Mouse (Mus musculus): ENCODE measurements at regions not wholly inside any gene's neighbourhood (a gene's known extent, or its start where the extent isn't known, plus 50 kb on each side); places are given as distances from the start of the nearest gene placed in this dataset.

GRCm38 (mm10) chr8:109012655-109013054 is 481.2 kb upstream of the Pmfbp1 start:
- DNase-seq (ENCODE audit: low spot score in 2 of 2) = no peak

GRCm38 (mm10) chr8:109013577-109013976 is 480.2 kb upstream of the Pmfbp1 start:
- no peak for DNase-seq (ENCODE audit: low spot score in 2 of 2)

DNA sequence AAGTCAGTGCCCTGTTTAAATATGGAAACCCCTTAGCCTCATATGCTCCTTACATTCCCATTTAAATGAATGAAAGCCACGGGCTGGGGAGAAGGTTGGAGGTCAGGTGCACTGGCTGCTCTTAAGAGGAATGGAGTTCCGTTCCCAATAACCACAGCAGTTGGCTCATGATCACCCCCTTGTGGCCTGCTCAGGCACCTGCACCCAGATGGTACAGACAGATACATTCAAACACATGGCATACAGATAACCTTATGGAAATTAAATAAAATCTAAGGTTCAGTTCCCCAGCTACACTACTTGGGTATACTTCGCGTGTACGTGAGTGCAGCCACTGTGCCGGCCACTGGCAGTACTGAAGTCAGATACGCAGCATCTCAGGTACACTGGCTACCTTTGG is 479.1 kb upstream of the Pmfbp1 start:
- DNase-seq (ENCODE audit: low spot score in 2 of 2) = peak; percentile 7 to 10

DNA sequence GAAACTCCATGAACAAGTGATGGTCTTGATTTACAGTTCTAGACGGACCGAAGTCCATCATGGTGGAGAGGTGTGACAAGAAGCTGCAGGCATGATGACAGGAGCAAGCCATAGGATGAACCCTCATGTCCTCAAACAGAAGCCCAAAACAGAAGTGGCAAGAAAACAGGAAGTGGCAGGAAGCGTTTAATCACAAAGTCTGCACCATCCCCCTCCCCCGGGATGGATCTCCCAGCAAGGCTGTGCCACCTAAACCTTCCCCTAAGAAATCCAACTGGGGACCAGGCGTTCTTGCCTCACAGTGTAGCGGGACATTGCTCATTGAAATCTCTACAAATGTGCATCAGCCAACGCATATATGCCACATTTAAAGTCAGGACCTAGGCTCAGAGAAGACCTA is 474.3 kb upstream of the Pmfbp1 start:
- DNase-seq (ENCODE audit: low spot score in 2 of 2) = no peak

DNA sequence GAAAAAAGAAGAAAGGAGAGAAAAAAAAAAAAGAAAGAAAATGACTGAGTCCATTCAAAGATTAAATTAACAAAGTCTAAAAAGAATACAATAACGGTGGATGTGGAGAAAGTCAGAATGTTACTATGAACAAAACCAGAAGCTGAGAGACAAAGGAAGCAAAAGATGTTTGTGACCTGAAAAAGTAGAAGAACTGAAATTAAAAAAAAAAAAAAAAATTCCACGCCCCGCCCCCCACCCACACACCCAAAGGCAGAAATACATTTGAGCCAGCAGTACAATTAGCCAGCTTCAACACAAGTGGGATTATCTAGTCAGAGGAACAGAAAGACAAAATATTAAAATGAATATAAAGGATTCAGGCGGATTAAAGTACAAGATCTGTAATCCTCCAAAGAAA is 473.7 kb upstream of the Pmfbp1 start:
- no peak for DNase-seq (ENCODE audit: low spot score in 2 of 2)

DNA sequence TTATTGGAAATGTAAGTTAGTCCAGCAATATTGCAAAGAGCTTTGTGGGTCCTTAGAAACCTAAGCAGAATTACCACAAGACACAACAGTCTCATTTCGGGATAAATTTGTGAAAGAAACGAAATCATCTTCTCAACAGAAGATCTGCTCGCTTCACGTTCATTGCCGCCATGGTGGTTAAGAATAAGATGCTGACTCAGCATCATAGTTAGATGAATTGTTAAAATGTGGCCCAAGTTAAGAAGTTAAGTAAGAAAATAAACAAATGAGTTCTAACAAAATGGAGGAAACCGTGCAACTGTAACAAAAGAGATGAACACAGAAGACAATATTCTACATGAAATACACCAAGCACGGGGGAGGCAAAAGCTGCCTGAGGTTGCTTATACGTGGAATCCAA is 465.9 kb upstream of the Pmfbp1 start:
- DNase-seq (ENCODE audit: low spot score in 2 of 2) = no peak

DNA sequence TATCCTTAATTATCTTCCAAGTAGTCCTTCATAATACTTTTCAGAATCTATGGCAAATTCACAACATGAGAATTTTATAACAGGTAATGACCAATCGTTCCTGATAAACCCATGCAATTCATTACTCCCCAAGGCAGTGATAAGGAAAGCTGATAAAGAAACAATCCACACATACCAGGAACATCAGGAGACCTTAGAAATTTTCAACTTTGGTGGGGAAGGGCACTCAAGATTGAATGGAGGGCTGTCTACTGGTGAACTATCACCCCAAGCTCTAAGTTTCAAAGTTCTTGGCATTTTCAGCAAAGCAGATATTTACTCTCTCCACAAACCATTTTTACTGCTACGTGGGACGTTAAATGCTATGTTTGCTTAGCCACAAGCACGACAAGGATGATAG is 440.2 kb upstream of the Pmfbp1 start:
- no peak for DNase-seq (ENCODE audit: low spot score in 2 of 2)

DNA sequence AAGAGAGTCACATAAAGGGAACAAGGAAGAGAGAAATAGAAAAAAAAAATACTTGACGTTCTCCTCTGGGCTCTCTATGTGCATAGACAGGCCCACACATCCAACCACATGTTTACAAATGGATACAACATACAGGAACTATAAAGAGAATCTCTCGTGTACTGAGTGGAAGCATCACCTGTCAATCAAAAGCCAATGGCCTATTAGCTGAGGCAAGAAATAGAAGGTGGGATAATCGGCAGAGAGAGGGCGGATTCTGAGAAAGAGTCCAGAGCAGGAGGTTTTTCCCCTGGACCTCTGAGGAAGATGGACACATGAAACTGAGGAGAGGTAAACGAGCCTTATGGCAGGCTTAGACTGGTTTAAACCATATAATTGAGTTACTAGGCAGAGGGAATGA is 434.7 kb upstream of the Pmfbp1 start:
- no peak for DNase-seq (ENCODE audit: low spot score in 2 of 2)

DNA sequence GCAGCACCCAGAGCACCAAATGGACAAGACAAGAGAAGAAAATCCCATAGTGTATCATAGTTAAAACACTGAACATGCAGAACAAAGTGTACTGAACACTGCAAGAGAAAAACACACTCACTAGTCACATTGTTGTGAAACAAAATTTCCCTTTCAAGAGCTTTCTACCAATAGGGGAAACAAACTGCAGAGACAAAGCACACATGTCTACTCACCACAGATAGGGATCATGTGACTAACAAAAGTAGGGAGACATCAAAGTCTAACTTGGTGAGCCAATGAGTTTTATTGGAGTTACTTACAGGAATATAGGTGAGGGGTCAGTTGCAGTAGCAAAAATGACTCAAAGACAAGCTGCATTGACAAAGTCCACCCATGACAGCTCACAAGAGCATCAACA is 431.5 kb upstream of the Pmfbp1 start:
- DNase-seq (ENCODE audit: low spot score in 2 of 2) = no peak

DNA sequence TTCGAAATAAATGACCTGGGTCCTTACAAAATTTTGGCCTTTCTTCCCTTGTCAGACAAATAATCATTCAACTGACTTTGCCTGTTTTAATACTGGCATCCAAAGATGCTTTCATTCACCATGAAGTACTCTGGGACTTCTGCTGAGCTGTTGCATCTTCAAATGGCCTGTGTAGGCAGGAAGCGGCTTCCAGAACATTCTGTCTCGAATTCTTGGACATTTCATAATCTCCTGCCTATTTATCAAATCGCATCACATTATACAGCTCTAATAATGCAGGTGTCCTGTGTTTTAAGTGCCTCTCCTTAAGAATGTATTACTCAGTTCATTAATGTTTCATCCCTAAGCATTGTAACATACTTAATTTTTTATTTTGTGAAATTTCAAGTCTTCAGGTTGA is 420.1 kb upstream of the Pmfbp1 start:
- no peak for DNase-seq (ENCODE audit: low spot score in 2 of 2)

- no peak for DNase-seq (ENCODE audit: low spot score in 2 of 2)
These were observed 418.8 kb upstream of the Pmfbp1 start for GRCm38 (mm10) chr8:109075006-109075405.

DNA sequence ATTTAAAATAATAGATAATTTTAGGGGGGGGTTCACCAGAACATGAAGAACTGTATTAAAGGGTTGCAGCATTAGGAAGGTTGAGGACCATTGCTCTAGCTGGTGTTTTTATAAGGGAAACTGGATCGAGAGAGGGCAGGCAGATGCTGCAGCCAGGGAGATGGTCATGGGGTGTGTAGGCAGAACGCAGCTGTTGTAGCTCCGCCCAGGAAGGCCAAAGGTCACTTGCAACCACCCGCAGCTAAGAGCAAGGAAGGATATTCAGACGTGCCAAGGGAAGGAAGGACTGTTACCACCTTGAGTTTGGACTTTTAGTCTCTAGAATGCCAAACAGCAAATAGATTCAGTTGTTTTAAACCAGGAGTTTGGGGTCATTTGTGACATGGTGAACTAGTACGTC is 414.6 kb upstream of the Pmfbp1 start:
- no peak for DNase-seq (ENCODE audit: low spot score in 2 of 2)

- DNase-seq (ENCODE audit: low spot score in 2 of 2) = no peak
These were observed 412.5 kb upstream of the Pmfbp1 start for GRCm38 (mm10) chr8:109081295-109081694.

DNA sequence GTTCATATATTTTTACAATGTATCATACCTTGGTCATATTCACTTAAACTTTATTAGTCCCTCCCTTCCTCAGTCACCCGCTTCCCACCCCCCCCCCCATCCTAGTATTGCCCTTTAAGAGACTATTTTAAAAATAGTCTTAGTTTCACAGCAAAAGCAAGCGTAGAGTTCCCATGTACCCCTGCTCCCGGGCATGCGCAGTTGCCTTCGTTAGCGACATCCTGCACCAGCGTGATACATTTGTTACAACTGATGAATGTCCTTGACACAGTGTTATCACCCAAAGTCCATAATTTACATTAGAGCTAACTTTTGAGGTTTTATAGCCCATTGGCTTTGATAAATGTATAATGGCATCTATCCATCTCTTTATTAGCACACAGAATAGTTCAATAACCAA is 408.7 kb upstream of the Pmfbp1 start:
- DNase-seq (ENCODE audit: low spot score in 2 of 2) = no peak

DNA sequence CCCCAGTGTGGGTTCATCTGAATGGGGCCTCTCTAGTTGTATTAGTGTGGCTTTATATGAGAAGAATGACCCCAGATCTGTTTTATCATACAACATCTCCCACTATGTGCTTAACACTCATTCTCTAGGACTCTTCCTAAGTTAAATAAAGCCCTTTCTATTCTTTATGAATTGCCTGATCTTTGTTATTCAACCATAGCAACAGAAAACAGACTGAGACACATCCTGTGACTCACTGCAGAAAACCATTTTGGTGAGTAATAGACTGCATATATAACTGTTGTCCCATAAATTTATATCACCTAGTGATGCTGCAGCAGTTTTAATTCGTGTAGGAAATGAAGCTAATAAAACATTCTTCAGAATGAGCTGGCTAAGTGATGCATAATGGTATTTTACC is 406.0 kb upstream of the Pmfbp1 start:
- no peak for DNase-seq (ENCODE audit: low spot score in 2 of 2)

DNA sequence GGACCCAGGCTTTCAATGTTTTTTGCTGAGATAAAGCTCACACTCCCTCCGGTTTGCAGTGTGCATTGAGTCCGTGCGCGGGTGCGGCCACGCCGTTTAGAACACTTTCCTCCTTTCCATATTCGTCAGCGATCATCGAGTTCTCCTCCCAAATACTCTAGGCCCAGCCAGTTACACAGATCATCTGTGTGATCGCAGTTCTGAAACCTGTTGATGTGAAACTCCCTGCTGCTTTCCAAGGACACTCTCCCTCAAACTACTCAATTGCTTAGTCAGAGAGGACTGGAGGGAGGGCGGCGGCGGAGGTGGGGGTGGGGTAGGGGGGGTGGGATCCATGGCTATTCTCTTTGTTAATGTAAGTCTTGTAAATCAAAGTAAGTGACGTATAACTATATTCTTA is 394.2 kb upstream of the Pmfbp1 start:
- DNase-seq (ENCODE audit: low spot score in 2 of 2) = no peak

- DNase-seq (ENCODE audit: low spot score in 2 of 2) = no peak
These were observed 392.4 kb upstream of the Pmfbp1 start for GRCm38 (mm10) chr8:109101416-109101815.

GRCm38 (mm10) chr8:109104798-109105326 is 389.0 kb upstream of the Pmfbp1 start:
- no peak for DNase-seq (ENCODE audit: low spot score in 2 of 2)

GRCm38 (mm10) chr8:109105693-109106092 is 388.1 kb upstream of the Pmfbp1 start:
- DNase-seq (ENCODE audit: low spot score in 2 of 2) = no peak

GRCm38 (mm10) chr8:109106971-109107370 is 386.9 kb upstream of the Pmfbp1 start:
- DNase-seq (ENCODE audit: low spot score in 2 of 2) = no peak

GRCm38 (mm10) chr8:109107762-109108161 is 386.1 kb upstream of the Pmfbp1 start:
- no peak for DNase-seq (ENCODE audit: low spot score in 2 of 2)

GRCm38 (mm10) chr8:109109390-109109789 is 384.4 kb upstream of the Pmfbp1 start:
- DNase-seq (ENCODE audit: low spot score in 2 of 2) = no peak

DNA sequence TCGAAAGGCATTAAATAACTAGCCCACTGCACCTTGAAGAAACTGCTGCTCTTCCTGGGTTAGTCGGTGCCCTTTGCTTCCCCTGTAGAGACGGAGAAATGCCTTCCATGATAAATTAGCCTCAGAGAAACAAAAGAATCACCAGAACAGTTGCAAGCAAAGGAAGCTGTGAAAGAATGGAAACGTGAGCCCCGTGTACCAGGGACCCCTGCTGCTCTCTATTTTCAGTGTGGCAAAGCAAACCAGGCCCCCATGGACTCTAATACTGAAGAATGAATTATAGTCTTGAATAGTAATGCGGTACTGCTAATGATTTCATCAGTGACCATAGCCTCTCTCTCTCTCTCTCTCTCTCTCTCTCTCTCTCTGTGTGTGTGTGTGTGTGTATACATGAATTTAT is 372.1 kb upstream of the Pmfbp1 start:
- DNase-seq (ENCODE audit: low spot score in 2 of 2) = no peak

DNA sequence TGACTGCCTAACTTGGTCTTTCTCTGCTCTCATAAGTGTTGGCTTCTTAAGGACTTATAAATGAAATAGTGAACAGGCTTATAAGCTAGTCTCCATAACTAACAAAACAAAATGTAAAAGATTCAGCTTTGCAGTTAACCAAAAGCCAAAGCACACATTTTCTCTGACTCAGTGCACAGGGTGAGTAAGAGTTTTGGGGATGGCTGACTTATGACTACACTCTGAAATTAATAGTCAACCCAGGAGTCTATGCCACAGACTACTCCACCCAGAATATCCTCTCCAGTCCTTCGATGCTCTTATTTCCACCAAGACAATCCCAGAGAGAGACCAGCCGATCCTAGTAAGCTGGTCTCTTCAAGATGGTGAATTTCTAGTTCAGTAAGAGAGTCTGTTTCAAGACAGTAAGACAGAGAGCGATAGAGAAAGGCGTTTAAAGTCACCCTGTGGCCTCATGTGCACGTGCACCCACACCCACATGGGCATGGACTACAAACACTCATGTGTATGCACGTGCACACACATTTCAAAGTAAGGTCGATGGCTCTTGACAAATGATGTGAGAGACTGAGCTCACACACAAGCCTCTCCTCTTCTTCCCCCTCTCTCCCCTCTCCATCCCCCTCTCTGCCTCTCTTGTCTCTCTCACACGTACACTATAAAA is 351.2 kb upstream of the Pmfbp1 start:
- DNase-seq (ENCODE audit: low spot score in 2 of 2) = no peak

Measured in frontal cortex, postnatal 10 days (tissue).